Mouse (Mus musculus): ENCODE data around the gene 4933402N03Rik. TPM values are rescaled to one million over a fixed set of nuclear protein-coding genes. Genes with fewer than 3 reads are reported as not detected.

The 4933402N03Rik gene
- polyA plus RNA-seq, 1 experiment from 2014 or later, result not detected

GRCm38 (mm10) chr7:131112486-131112885 lies 33.6 kb downstream of the 4933402N03Rik start:
- DNase-seq (ENCODE audit: low spot score) (peak; percentile 80), ATAC-seq (replicated peaks; ENCODE audit: insufficient number of reproducible peaks, low FRiP score, low TSS enrichment, low read depth) (no peak)
- H3K36me3 ChIP-seq (replicated peaks; ENCODE audit: control insufficient read depth, insufficient read depth, low read depth, low read length), result no peaks in the 10 kb centered on the region
- no peaks in the 10 kb centered on the region for H3K27me3 ChIP-seq (ENCODE audit: control insufficient read depth, insufficient read depth, low read length)
- H3K4me3 ChIP-seq (ENCODE audit: low read depth, low read length), result no peak overlapping the region
- H3K9me3 ChIP-seq (replicated peaks; ENCODE audit: control insufficient read depth, low read length), result no peaks in the 10 kb centered on the region
- H3K27ac ChIP-seq (replicated peaks; ENCODE audit: low read depth, low read length), result no peak overlapping the region
- 22% methylated on average over 3 of the region's 3 CpGs for WGBS
- H3K4me2 ChIP-seq (ENCODE audit: low read depth, low read length), result no peak overlapping the region
- H3K4me1 ChIP-seq (ENCODE audit: control insufficient read depth, insufficient read depth, low read length), result no peaks in the 10 kb centered on the region
- H3K9ac ChIP-seq (replicated peaks; ENCODE audit: low read length), result no peak overlapping the region

Other genes with a start within 250 kb of the 4933402N03Rik start
- 6.7 and 8.3 TPM in 2 replicates for gene Htra1, start 210.2 kb downstream of the 4933402N03Rik start, polyA plus RNA-seq (2014; fragmentation: Nextera tagmentation; extraction: Ambion mirVana)
- gene Dmbt1, start 114.3 kb downstream of the 4933402N03Rik start, polyA plus RNA-seq (2014; fragmentation: Nextera tagmentation; extraction: Ambion mirVana), result not detected in 2 replicates
- not detected in 2 replicates for gene 5430419D17Rik, start 28.1 kb upstream of the 4933402N03Rik start, polyA plus RNA-seq (2014; fragmentation: Nextera tagmentation; extraction: Ambion mirVana)
- gene Cuzd1, start 176.0 kb upstream of the 4933402N03Rik start, polyA plus RNA-seq (2014; fragmentation: Nextera tagmentation; extraction: Ambion mirVana), result not detected in 2 replicates
- not detected in 2 replicates for gene Fam24b, start 183.2 kb upstream of the 4933402N03Rik start, polyA plus RNA-seq (2014; fragmentation: Nextera tagmentation; extraction: Ambion mirVana)
- gene Fam24a, start 187.6 kb upstream of the 4933402N03Rik start, polyA plus RNA-seq (2014; fragmentation: Nextera tagmentation; extraction: Ambion mirVana), result not detected in 2 replicates
- gene 2310057M21Rik, start 216.4 kb upstream of the 4933402N03Rik start, polyA plus RNA-seq (2014; fragmentation: Nextera tagmentation; extraction: Ambion mirVana), result 23.9 and 24.2 TPM in 2 replicates
- 66.6 and 70.0 TPM in 2 replicates for gene Pstk, start 224.8 kb upstream of the 4933402N03Rik start, polyA plus RNA-seq (2014; fragmentation: Nextera tagmentation; extraction: Ambion mirVana)